Mouse (Mus musculus): ENCODE data around the gene Ccna2. TPM values are rescaled to one million over a fixed set of nuclear protein-coding genes. Genes with fewer than 3 reads are reported as not detected.
"Not testable (repeated sequence)": the region's sequence is repeated elsewhere in the genome, so short reads cannot be mapped to it uniquely, and the experiment has no call there.

The Ccna2 gene
- 1 to 10 TPM; 6.7 to 8.7 TPM for total RNA-seq (2021)
- long read RNA-seq, partial matches to known transcripts = 0 of 4 reads
- long read RNA-seq, other reads (novel, unspliced or antisense) = 1 of 4 reads

- DNase-seq (ENCODE audit: low spot score in 2 of 2) = peak; percentile 98
Observed at GRCm38 (mm10) chr3:36571827-36572378, at the start of gene Ccna2. TSS of gene Ccna2 (minus strand) at chr3:36572150.

GRCm38 (mm10) chr3:36618181-36618580 lies 46.2 kb upstream of the Ccna2 start:
- no peak for DNase-seq (ENCODE audit: low spot score in 2 of 2)

- DNase-seq (ENCODE audit: low spot score in 2 of 2) = peak in 1 of 2 experiments; percentile 27
Observed at GRCm38 (mm10) chr3:36613908-36614255, 41.9 kb upstream of the Ccna2 start.

- peak; percentile 93 to 96 for DNase-seq (ENCODE audit: low spot score in 2 of 2)
Observed at GRCm38 (mm10) chr3:36613202-36613907, 41.4 kb upstream of the Ccna2 start, which contains the start of gene Bbs7. TSS of gene Bbs7 (minus strand) at chr3:36613477.

- DNase-seq (ENCODE audit: low spot score in 2 of 2) = no peak
Observed at GRCm38 (mm10) chr3:36612687-36613086, 40.7 kb upstream of the Ccna2 start.

- DNase-seq (ENCODE audit: low spot score in 2 of 2) = no peak
Observed at GRCm38 (mm10) chr3:36605894-36606783, 34.2 kb upstream of the Ccna2 start.

GRCm38 (mm10) chr3:36599773-36600172 lies 27.8 kb upstream of the Ccna2 start:
- not testable (repeated sequence) for DNase-seq (ENCODE audit: low spot score in 2 of 2)

GRCm38 (mm10) chr3:36598811-36599210 lies 26.9 kb upstream of the Ccna2 start:
- no peak for DNase-seq (ENCODE audit: low spot score in 2 of 2)

GRCm38 (mm10) chr3:36571361-36571826 lies 556 bp downstream of the Ccna2 start:
- DNase-seq (ENCODE audit: low spot score in 2 of 2) = no peak

- DNase-seq (ENCODE audit: low spot score in 2 of 2) = no peak
Observed at GRCm38 (mm10) chr3:36569836-36570235, 2.1 kb downstream of the Ccna2 start.

- DNase-seq (ENCODE audit: low spot score in 2 of 2) = no peak
Observed at GRCm38 (mm10) chr3:36563666-36564065, 8.3 kb downstream of the Ccna2 start.

GRCm38 (mm10) chr3:36559606-36560005 lies 12.3 kb downstream of the Ccna2 start:
- DNase-seq (ENCODE audit: low spot score in 2 of 2) = no peak

GRCm38 (mm10) chr3:36557601-36558000 lies 14.3 kb downstream of the Ccna2 start:
- DNase-seq (ENCODE audit: low spot score in 2 of 2) = no peak

GRCm38 (mm10) chr3:36552406-36553047 lies 19.4 kb downstream of the Ccna2 start, which contains the start of gene Exosc9:
TSS of gene Exosc9 (plus strand) at chr3:36552606.
- peak; percentile 98 for DNase-seq (ENCODE audit: low spot score in 2 of 2)

GRCm38 (mm10) chr3:36551851-36552384 lies 20.0 kb downstream of the Ccna2 start:
- DNase-seq (ENCODE audit: low spot score in 2 of 2) = no peak

GRCm38 (mm10) chr3:36551343-36551742 lies 20.6 kb downstream of the Ccna2 start:
- DNase-seq (ENCODE audit: low spot score in 2 of 2) = peak; percentile 27 to 41

GRCm38 (mm10) chr3:36544961-36545360 lies 27.0 kb downstream of the Ccna2 start:
- DNase-seq (ENCODE audit: low spot score in 2 of 2) = no peak

GRCm38 (mm10) chr3:36541399-36541798 lies 30.6 kb downstream of the Ccna2 start:
- DNase-seq (ENCODE audit: low spot score in 2 of 2) = no peak

GRCm38 (mm10) chr3:36540756-36541155 lies 31.2 kb downstream of the Ccna2 start:
- no peak for DNase-seq (ENCODE audit: low spot score in 2 of 2)

GRCm38 (mm10) chr3:36537701-36538470 lies 34.1 kb downstream of the Ccna2 start:
- DNase-seq (ENCODE audit: low spot score in 2 of 2) = no peak
